Mouse (Mus musculus) liver, embryonic 11.5 days (tissue): ENCODE results near the gene Kifc5b. TPM values are rescaled to one million over a fixed set of nuclear protein-coding genes. Genes with fewer than 3 reads are reported as not detected.

Experiments
- ATAC-seq: fragments of 200-750 bp; cut with Nextera tagmentation; replicated peaks from 2 replicates; pipeline ENCODE4 v1.8.0; 2017; ENCODE audit warnings: moderate number of reproducible peaks, mild to moderate bottlenecking, moderate TSS enrichment, moderate library complexity; ENCODE audit not compliant: low FRiP score
- DNase-seq: peaks from one replicate; pipeline ENCODE4 v3.0.0-alpha.2; 2017; ENCODE audit warnings: low spot score
- H3K27ac ChIP-seq: fragments of 300-500 bp; sonication (generic); 2 replicates; pipeline ENCODE4 v1.5.1; 2014; ENCODE audit warnings: mild to moderate bottlenecking, low read depth, low read length, control low read depth
- H3K27me3 ChIP-seq: fragments of 300-500 bp; sonication (generic); replicated peaks from 2 replicates; pipeline ENCODE4 v1.6.1; 2014; ENCODE audit warnings: low read length, mixed read lengths; ENCODE audit not compliant: control insufficient read depth, insufficient read depth
- H3K36me3 ChIP-seq: fragments of 300-500 bp; sonication (generic); 2 replicates; pipeline ENCODE4 v1.6.1; 2014; ENCODE audit warnings: mild to moderate bottlenecking, low read length, moderate library complexity, mixed read lengths; ENCODE audit not compliant: control insufficient read depth, insufficient read depth
- H3K4me1 ChIP-seq: fragments of 300-500 bp; sonication (generic); replicated peaks from 2 replicates; pipeline ENCODE4 v1.6.1; 2014; ENCODE audit warnings: low read length, mixed read lengths; ENCODE audit not compliant: control insufficient read depth, insufficient read depth
- H3K4me2 ChIP-seq: fragments of 300-500 bp; sonication (generic); 2 replicates; pipeline ENCODE4 v1.6.1; 2014; ENCODE audit warnings: mild to moderate bottlenecking, control low read depth, moderate library complexity
- H3K4me3 ChIP-seq: fragments of 300-500 bp; sonication (generic); 2 replicates; pipeline ENCODE4 v1.5.1; 2014; ENCODE audit warnings: low read depth, low read length, control low read depth
- H3K9ac ChIP-seq: fragments of 300-500 bp; sonication (generic); 2 replicates; pipeline ENCODE4 v1.6.1; 2014; ENCODE audit warnings: low read depth, low read length, control low read depth
- H3K9me3 ChIP-seq: fragments of 300-500 bp; sonication (generic); 2 replicates; pipeline ENCODE4 v1.6.1; 2016; ENCODE audit warnings: low read length, inconsistent platforms, mixed read lengths; ENCODE audit not compliant: control insufficient read depth
- WGBS: fragments of 180-500 bp; shearing (Covaris S2); extraction: QIAGEN DNeasy Blood & Tissue Kit; methylation state at CpG from one replicate; pipeline ENCODE4 v1.1.7; 2014; 5-methylcytosine and 5-hydroxymethylcytosine counted together
- polyA plus RNA-seq: library from polyadenylated mRNA; unstranded; fragments of >200 nt; fragmentation: Nextera tagmentation; extraction: Ambion mirVana; gene quantifications from 2 replicates; pipeline ENCODE4 v1.2.1, GENCODE M21; 2014

Kifc5b gene
- polyA plus RNA-seq, 1 experiment from 2014 or later, result 8.6 TPM

DNA sequence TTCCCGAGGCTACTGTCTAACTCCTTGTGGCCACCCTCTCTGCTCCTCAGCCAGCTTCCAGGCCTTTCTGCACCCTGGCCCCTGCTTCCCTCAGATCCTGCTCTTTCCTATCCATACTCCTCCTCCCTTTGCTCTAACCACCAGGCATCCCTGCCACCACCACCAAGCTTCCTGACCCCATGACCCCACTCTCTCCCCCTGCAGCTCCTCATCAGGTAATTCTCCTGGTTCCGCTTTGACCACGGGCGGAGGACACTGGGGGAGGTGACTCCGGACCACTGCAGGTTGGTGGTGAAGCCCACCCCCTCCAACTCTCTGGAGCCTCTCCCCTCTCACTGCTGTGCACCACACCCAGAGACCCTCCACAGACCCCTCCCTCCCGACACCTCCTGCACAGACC lies 50.6 kb downstream of the Kifc5b start:
- H3K4me3 ChIP-seq, result no peak overlapping the region
- DNase-seq (no peak), ATAC-seq (no peak)
- H3K9ac ChIP-seq, result no peak overlapping the region
- H3K4me1 ChIP-seq, result peaks cover 12% of the 10 kb centered on the region; the same call in 1 of the 2 replicates
- no peak overlapping the region for H3K27ac ChIP-seq
- peaks cover 5% of the 10 kb centered on the region; the same call in 1 of the 2 replicates for H3K36me3 ChIP-seq
- no peak overlapping the region for H3K4me2 ChIP-seq
- no peaks in the 10 kb centered on the region for H3K27me3 ChIP-seq
- 91% methylated on average over 6 of the region's 6 CpGs for WGBS
- H3K9me3 ChIP-seq, result no peaks in the 10 kb centered on the region

- Histone ChIP-seq H3K27me3 (no peaks in the 10 kb centered on the region), H3K4me3 (no peak overlapping the region), H3K4me2 (no peak overlapping the region), H3K9ac (no peak overlapping the region), H3K9me3 (no peaks in the 10 kb centered on the region), H3K27ac (no peak overlapping the region), H3K4me1 (peaks cover 12% of the 10 kb centered on the region; the same call in 1 of the 2 replicates), H3K36me3 (0 out of 2 replicates have a peak, but pooled peaks cover 4% of the 10 kb centered on the region)
- 78% methylated on average over 6 of the region's 6 CpGs for WGBS
- ATAC-seq (no peak), DNase-seq (no peak)
These were observed 51.3 kb downstream of the Kifc5b start for GRCm38 (mm10) chr17:26968200-26968611.

DNA sequence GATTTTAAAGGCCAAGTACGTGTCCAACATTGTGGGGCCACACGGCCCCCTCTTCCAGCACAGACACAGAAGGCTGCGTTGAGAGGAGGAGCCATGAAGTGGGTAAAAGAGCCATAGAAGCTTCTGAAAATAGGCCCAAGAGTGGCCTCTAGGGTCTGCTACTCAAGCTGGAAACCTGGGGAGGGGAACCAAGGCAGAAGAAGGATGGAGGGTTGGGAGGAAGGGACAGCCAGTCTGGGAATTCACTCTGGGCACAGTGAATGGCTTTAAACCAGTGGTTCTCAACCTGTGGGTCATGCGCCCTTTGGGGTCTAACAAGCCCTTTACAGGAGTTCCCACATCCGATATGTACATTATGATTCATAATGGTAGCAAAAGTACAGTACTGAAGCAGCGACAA lies 52.4 kb downstream of the Kifc5b start:
- no peak overlapping the region for H3K4me2 ChIP-seq
- ATAC-seq (no peak), DNase-seq (no peak)
- H3K9ac ChIP-seq, result no peak overlapping the region
- H3K9me3 ChIP-seq, result no peaks in the 10 kb centered on the region
- H3K4me3 ChIP-seq, result no peak overlapping the region
- no peaks in the 10 kb centered on the region for H3K27me3 ChIP-seq
- peaks cover 16% of the 10 kb centered on the region for H3K4me1 ChIP-seq
- no peak overlapping the region for H3K27ac ChIP-seq
- H3K36me3 ChIP-seq, result 0 out of 2 replicates have a peak, but pooled peaks cover 4% of the 10 kb centered on the region
- 86% methylated on average over 6 of the region's 6 CpGs for WGBS

DNA sequence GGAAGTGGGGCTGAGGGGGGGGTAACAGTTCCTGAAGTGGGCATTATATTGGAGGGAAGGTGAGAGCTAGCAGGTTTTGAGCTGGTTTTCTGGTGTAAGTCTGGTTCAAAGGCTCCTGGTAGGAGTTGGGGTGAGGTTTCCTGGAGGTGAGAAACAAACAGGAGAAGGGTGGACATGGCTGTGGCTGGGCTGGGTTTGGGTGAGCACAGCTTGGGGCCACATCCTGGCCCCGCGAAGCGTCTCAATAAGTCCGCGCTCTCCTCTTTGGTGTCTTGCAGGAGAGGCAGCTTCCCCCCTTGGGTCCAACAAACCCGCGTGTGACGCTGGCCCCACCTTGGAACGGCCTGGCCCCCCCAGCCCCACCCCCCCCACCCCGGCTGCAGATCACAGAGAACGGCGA lies 53.3 kb downstream of the Kifc5b start:
- Histone ChIP-seq H3K36me3 (0 out of 2 replicates have a peak, but pooled peaks cover 5% of the 10 kb centered on the region), H3K27me3 (no peaks in the 10 kb centered on the region), H3K9me3 (no peaks in the 10 kb centered on the region), H3K4me3 (no peak overlapping the region), H3K4me2 (no peak overlapping the region), H3K27ac (no peak overlapping the region), H3K4me1 (peaks cover 18% of the 10 kb centered on the region), H3K9ac (no peak overlapping the region)
- WGBS, result 53% methylated on average over 12 of the region's 12 CpGs
- no peak for DNase-seq
- no peak for ATAC-seq

GRCm38 (mm10) chr17:26971247-26971905 lies 54.5 kb downstream of the Kifc5b start:
- Histone ChIP-seq H3K9me3 (no peaks in the 10 kb centered on the region), H3K36me3 (0 out of 2 replicates have a peak, but pooled peaks cover 8% of the 10 kb centered on the region), H3K27me3 (no peaks in the 10 kb centered on the region), H3K9ac (no peak overlapping the region), H3K4me3 (peak overlapping the region; percentile 72), H3K27ac (no peak overlapping the region), H3K4me1 (peaks cover 18% of the 10 kb centered on the region), H3K4me2 (peak overlapping the region; percentile 96)
- no peak for DNase-seq
- WGBS, result 63% methylated on average over 8 of the region's 8 CpGs
- no peak for ATAC-seq

DNA sequence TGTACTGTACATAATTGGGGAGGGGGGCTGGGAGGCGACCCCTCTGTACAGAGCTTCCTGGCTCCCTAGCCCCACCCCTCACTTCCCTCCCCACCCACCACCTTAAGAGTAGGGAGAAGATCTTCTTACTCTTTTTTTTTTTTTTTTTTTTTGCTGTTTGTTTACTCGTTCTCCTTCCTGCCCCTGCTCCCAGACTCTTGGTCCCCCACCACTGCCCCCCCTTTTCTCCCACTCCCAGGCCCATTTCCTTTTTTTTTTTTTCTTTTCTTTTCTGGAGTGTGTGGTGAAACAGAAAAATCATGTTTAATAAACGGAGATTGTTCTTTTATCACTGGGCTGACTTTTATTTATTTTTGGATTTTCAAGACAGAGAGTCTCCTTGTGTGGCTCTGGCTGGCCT lies 55.2 kb downstream of the Kifc5b start:
- 4% methylated on average over 3 of the region's 3 CpGs for WGBS
- ATAC-seq (no peak), DNase-seq (no peak)
- peak overlapping the region; percentile 77; the same call in 1 of the 2 replicates for H3K27ac ChIP-seq
- H3K36me3 ChIP-seq, result 0 out of 2 replicates have a peak, but pooled peaks cover 13% of the 10 kb centered on the region
- H3K4me2 ChIP-seq, result peak overlapping the region; percentile 96
- peak overlapping the region; percentile 72 for H3K4me3 ChIP-seq
- H3K4me1 ChIP-seq, result peaks cover 18% of the 10 kb centered on the region
- H3K9ac ChIP-seq, result peak overlapping the region; percentile 88
- no peaks in the 10 kb centered on the region for H3K9me3 ChIP-seq
- no peaks in the 10 kb centered on the region for H3K27me3 ChIP-seq

GRCm38 (mm10) chr17:26972703-26973574 lies 56.0 kb downstream of the Kifc5b start, which contains the start of gene Zbtb9:
Gene Zbtb9 (plus strand): TSS chr17:26973167.
- H3K4me2 ChIP-seq, result peak within 1 kb of the TSS; percentile 96
- peak within 1 kb of the TSS; percentile 88 for H3K9ac ChIP-seq
- peak within 1 kb of the TSS; percentile 77 for H3K27ac ChIP-seq
- H3K9me3 ChIP-seq, result no peaks in the 10 kb centered on the region
- H3K4me3 ChIP-seq, result peak within 1 kb of the TSS; percentile 72
- under 1% methylated on average over 75 of the region's 75 CpGs for WGBS
- ATAC-seq, result peak; percentile 99
- peak; percentile 94 for DNase-seq
- peaks cover 18% of the 10 kb centered on the region for H3K36me3 ChIP-seq
- H3K27me3 ChIP-seq, result no peaks in the 10 kb centered on the region
- peaks cover 18% of the 10 kb centered on the region for H3K4me1 ChIP-seq

DNA sequence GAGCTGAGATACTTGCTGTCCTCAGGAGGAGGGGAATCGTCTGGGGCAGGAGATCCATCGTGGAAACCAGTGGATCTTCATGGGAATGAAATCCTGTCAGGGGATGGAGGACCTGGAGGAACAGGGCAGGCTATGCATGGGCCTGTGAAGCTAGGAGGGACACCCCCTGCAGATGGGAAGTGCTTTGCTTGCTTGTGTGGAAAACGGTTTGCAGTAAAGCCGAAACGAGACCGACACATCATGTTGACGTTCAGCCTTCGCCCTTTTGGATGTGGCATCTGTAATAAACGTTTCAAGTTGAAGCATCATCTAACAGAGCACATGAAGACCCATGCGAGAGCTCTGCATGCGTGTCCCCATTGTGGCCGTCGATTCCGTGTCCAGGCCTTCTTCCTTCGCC lies 57.7 kb downstream of the Kifc5b start:
- Histone ChIP-seq H3K4me3 (no peak overlapping the region), H3K9me3 (no peaks in the 10 kb centered on the region), H3K27me3 (no peaks in the 10 kb centered on the region), H3K36me3 (peaks cover 27% of the 10 kb centered on the region), H3K4me2 (peak overlapping the region; percentile 96), H3K27ac (no peak overlapping the region), H3K9ac (no peak overlapping the region), H3K4me1 (peaks cover 18% of the 10 kb centered on the region)
- DNase-seq, result no peak
- WGBS, result 88% methylated on average over 15 of the region's 15 CpGs
- ATAC-seq, result no peak
